Mouse (Mus musculus) midbrain, postnatal 0 days (tissue): ENCODE data around the gene Kif3c. TPM values are rescaled to one million over a fixed set of nuclear protein-coding genes. Genes with fewer than 3 reads are reported as not detected.

ENCODE experiments used
- ATAC-seq: fragments of 200-750 bp; cut with Nextera tagmentation; 2 replicates; pipeline ENCODE4 v1.8.0; 2017; ENCODE audit warnings: moderate number of reproducible peaks, mild to moderate bottlenecking, moderate TSS enrichment, moderate library complexity; ENCODE audit not compliant: low FRiP score
- DNase-seq: peaks from one replicate; pipeline ENCODE4 v3.0.0-alpha.2; 2015; ENCODE audit warnings: low spot score
- H3K27ac ChIP-seq: fragments of 300-500 bp; sonication (generic); 2 replicates; pipeline ENCODE4 v1.5.1; 2014; ENCODE audit warnings: low read depth, mild to moderate bottlenecking, low read length, mixed read lengths
- H3K27me3 ChIP-seq: fragments of 300-500 bp; sonication (generic); 2 replicates; pipeline ENCODE4 v1.6.1; 2014; ENCODE audit warnings: low read length, control low read depth, mixed read lengths; ENCODE audit not compliant: insufficient read depth
- H3K36me3 ChIP-seq: fragments of 300-500 bp; sonication (generic); 2 replicates; pipeline ENCODE4 v1.6.1; 2014; ENCODE audit warnings: low read length, control low read depth, mixed read lengths; ENCODE audit not compliant: insufficient read depth
- H3K4me1 ChIP-seq: fragments of 300-500 bp; sonication (generic); 2 replicates; pipeline ENCODE4 v1.6.1; 2014; ENCODE audit warnings: mild to moderate bottlenecking, control low read depth, antibody characterized with exemption, low read length, mixed read lengths; ENCODE audit not compliant: insufficient read depth
- H3K4me2 ChIP-seq: fragments of 300-500 bp; sonication (generic); 2 replicates; pipeline ENCODE4 v1.6.1; 2014; ENCODE audit warnings: low read depth, mild to moderate bottlenecking, low read length, mixed read lengths; ENCODE audit not compliant: poor library complexity, severe bottlenecking
- H3K4me3 ChIP-seq: fragments of 300-500 bp; sonication (generic); 2 replicates; pipeline ENCODE4 v1.5.1; 2014; ENCODE audit warnings: low read depth, mild to moderate bottlenecking, low read length, moderate library complexity
- H3K9ac ChIP-seq: fragments of 300-500 bp; sonication (generic); replicated peaks from 2 replicates; pipeline ENCODE4 v1.6.1; 2014; ENCODE audit warnings: mild to moderate bottlenecking, low read length, moderate library complexity, mixed read lengths; ENCODE audit not compliant: poor library complexity, severe bottlenecking
- H3K9me3 ChIP-seq: fragments of 300-500 bp; sonication (generic); 2 replicates; pipeline ENCODE4 v1.6.1; 2016; ENCODE audit warnings: low read length, control low read depth
- CTCF ChIP-seq: IDR thresholded peaks from 2 replicates; pipeline ENCODE4 v1.5.1; 2016; ENCODE audit warnings: antibody characterized with exemption, mild to moderate bottlenecking
- WGBS: fragments of 180-500 bp; shearing (Covaris S2); extraction: QIAGEN DNeasy Blood & Tissue Kit; methylation state at CpG from one replicate; pipeline ENCODE4 v1.1.7; 2014; 5-methylcytosine and 5-hydroxymethylcytosine counted together
- polyA plus RNA-seq: library from polyadenylated mRNA; unstranded; fragments of >200 nt; fragmentation: Nextera tagmentation; extraction: Ambion mirVana; gene quantifications from 2 replicates; pipeline ENCODE4 v1.2.1, GENCODE M21; 2015
- total RNA-seq: library from RNA; depleted of rRNA; stranded (reverse); fragments of >200 nt; gene quantifications from 2 replicates; pipeline ENCODE4 v1.2.3, GENCODE M21; 2014

Gene Kif3c
- total and polyA plus RNA-seq, 2 experiments from 2014 or later: 70.7 to 176 TPM

DNA sequence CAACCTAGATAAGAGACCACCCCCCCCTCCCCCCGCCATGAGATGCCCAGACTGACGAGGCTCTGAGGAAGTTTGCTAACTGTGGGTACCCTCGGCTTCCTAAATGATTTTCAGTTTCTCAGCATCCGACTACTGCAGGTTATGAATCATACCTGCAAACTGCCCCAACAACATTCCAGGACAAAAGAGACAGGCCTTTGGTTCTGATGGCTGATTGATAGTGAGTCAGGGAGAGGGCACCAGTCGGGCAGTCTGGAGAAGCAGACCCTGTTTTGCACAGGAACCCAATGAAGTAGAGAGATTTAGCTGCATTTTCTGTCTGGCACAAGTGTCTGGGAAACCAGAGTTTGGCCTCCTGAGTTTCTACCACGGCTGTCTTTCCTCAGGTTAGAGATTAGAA is 12.7 kb upstream of the Kif3c start:
- Histone ChIP-seq H3K4me2 (no peak overlapping the region), H3K9me3 (no peaks in the 10 kb centered on the region), H3K4me1 (no peaks in the 10 kb centered on the region), H3K4me3 (no peak overlapping the region), H3K36me3 (no peaks in the 10 kb centered on the region), H3K27me3 (no peaks in the 10 kb centered on the region), H3K9ac (no peak overlapping the region), H3K27ac (no peak overlapping the region)
- 83% methylated on average over 6 of the region's 6 CpGs for WGBS
- no peak for TF ChIP-seq CTCF
- DNase-seq (no peak), ATAC-seq (no peak)

DNA sequence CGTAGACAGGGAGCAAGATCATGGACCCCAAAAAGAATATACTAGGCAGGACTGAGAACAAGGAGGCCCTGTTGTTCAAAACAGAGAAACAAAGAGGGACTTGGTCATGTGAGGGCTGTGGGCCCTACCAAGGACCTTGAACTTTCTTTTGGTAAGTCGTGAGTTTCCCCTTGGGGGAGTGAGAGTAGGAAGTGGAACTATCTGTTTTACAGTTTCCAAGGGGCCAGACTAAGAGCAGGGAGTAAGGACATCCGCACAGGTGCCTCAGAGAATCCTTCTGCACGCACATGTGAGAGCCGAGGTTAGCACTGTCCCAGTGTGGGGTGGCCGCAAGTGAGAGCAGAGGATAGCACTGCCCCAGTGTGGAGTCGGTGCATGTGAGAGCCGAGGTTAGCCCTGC is 9.9 kb upstream of the Kif3c start:
- Histone ChIP-seq H3K27me3 (no peaks in the 10 kb centered on the region), H3K4me1 (no peaks in the 10 kb centered on the region), H3K4me3 (no peak overlapping the region), H3K27ac (no peak overlapping the region), H3K4me2 (no peak overlapping the region), H3K9me3 (no peaks in the 10 kb centered on the region), H3K9ac (no peak overlapping the region), H3K36me3 (no peaks in the 10 kb centered on the region)
- ATAC-seq (no peak), DNase-seq (no peak)
- TF ChIP-seq CTCF: no peak
- WGBS: 89% methylated on average over 8 of the region's 8 CpGs

DNA sequence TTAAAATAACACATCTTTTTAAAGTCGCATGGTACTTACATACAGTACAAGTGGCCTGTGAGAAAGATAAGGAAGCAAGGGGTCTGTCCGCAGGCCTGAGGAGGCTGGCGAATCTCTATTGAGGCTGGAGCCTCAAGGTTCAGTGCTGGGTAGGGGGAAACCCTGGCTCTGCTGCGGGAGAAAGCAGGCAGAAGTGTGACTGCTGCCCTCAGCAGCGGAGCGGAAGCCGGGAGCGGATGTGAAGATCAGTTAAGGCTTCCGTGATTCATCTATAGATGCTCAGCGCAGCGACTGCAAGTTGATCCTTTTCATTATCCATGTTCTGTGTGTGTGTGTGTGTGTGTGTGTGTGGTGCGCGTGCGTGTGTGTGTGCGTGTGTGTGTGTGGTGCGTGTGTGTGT is 8.1 kb upstream of the Kif3c start:
- Histone ChIP-seq H3K4me2 (peak overlapping the region; percentile 12; the same call in 1 of the 2 replicates), H3K27me3 (no peaks in the 10 kb centered on the region), H3K36me3 (no peaks in the 10 kb centered on the region), H3K4me1 (no peaks in the 10 kb centered on the region), H3K4me3 (no peak overlapping the region), H3K9ac (no peak overlapping the region), H3K27ac (no peak overlapping the region), H3K9me3 (no peaks in the 10 kb centered on the region)
- no peak for TF ChIP-seq CTCF
- 78% methylated on average over 16 of the region's 16 CpGs for WGBS
- ATAC-seq (no peak), DNase-seq (no peak)

DNA sequence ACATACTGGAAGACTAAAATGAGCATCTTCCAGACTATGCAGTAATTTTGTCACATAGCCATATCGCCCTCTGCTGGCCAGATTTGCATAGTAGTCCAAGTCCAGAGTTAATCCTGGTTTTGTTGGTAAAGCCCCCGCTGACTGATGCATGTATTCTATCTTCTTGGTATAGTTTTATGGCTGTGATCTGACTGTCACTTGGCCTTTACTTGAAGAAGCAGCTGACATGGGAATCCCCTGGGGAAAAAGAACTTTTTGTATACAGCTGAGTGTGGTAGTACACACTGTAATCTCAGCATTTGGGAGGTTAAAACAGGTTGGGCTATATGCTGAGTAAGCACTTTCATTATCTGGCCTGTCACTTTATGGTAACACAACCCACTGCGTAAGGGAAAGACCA is 5.6 kb upstream of the Kif3c start:
- Histone ChIP-seq H3K9ac (no peak overlapping the region), H3K36me3 (no peaks in the 10 kb centered on the region), H3K27ac (no peak overlapping the region), H3K9me3 (no peaks in the 10 kb centered on the region), H3K4me3 (no peak overlapping the region), H3K4me2 (no peak overlapping the region), H3K27me3 (no peaks in the 10 kb centered on the region), H3K4me1 (no peaks in the 10 kb centered on the region)
- ATAC-seq (peak; percentile 36; the same call in 1 of the 2 replicates), DNase-seq (peak; percentile 83)
- 22% methylated on average over 3 of the region's 3 CpGs for WGBS
- peak; percentile 80 for TF ChIP-seq CTCF

DNA sequence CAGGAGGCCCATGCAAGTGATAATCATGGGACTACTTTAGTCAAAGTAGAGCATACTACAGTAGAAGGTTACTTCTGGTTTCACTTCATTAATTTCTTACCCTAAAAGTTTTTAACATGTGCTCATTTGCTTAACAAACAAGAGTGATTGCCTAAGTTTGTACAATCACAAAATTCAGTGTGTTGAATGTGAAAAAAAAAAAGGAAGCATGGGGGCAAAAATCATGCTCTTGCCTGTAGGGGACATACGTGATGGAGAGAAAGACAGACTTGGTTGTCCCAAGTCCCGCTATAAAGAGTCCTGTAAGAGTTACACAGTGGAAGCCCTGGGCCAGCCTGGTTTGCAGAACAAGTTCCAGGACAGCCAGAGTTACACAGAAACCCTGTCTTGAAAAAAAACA is 4.9 kb upstream of the Kif3c start:
- Histone ChIP-seq H3K27me3 (no peaks in the 10 kb centered on the region), H3K27ac (no peak overlapping the region), H3K4me1 (no peaks in the 10 kb centered on the region), H3K9me3 (no peaks in the 10 kb centered on the region), H3K4me3 (no peak overlapping the region), H3K4me2 (no peak overlapping the region), H3K9ac (no peak overlapping the region), H3K36me3 (no peaks in the 10 kb centered on the region)
- no peak for TF ChIP-seq CTCF
- 86% methylated on average over 2 of the region's 2 CpGs for WGBS
- no peak for ATAC-seq
- no peak for DNase-seq

DNA sequence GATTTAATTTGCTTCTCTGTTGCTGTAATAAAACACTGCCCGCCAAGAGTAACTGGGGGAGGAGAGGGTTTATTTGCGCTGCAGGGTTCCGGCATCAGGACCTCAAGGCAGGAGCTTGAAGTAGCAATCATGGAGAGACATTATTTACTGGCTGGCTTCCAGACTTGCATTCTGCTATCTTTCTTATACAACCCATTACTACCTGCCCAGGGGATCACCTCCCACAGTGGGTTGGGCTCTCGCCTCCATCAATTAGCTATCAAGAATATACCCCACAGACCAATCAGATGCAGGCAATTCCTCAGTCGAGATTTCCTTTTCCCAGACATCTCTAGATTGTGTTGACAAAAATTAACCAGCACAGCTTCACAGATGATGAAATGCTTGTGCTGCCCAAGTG is 856 bp upstream of the Kif3c start:
- 88% methylated on average over 5 of the region's 5 CpGs for WGBS
- H3K27ac ChIP-seq: peak overlapping the region; percentile 99
- no peak for TF ChIP-seq CTCF
- H3K4me3 ChIP-seq: no peak overlapping the region
- no peaks in the 10 kb centered on the region for H3K27me3 ChIP-seq
- H3K4me1 ChIP-seq: peaks cover 16% of the 10 kb centered on the region; the same call in 1 of the 2 replicates
- no peak overlapping the region for H3K9ac ChIP-seq
- ATAC-seq (no peak), DNase-seq (no peak)
- H3K4me2 ChIP-seq: no peak overlapping the region
- H3K36me3 ChIP-seq: no peaks in the 10 kb centered on the region
- no peaks in the 10 kb centered on the region for H3K9me3 ChIP-seq
